Mouse (Mus musculus): ENCODE measurements around the gene Tln2. TPM values are rescaled to one million over a fixed set of nuclear protein-coding genes. Genes with fewer than 3 reads are reported as not detected.
"Not testable (repeated sequence)": the region's sequence is repeated elsewhere in the genome, so short reads cannot be mapped to it uniquely, and the experiment has no call there.

The Tln2 gene
- total RNA-seq, 1 experiment: 20.2 TPM

DNA sequence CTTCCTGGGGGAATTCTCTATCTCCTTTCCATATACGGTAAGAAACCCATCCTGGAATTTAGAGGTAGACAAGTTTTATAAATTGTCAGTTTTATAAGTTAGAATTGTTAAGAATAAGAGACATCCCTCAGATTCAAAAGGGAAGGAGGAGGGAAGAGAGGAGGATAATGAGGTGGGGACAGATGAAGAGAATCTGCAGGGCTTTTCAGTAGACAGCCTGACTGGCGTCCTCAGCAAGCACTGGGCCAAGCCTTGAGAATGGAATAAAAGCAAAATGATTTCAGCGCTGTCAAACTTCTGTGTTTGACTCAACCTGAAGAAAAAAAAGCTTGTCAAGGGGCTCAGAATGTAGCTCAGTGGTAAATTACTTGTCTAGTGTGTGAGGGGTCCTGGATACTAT is 272.7 kb downstream of the Tln2 start:
- DNase-seq (ENCODE audit: low read depth, low spot score): no peak
- Histone ChIP-seq H3K4me1 (ENCODE audit: control insufficient read depth in 2 of 2, insufficient read depth in 2 of 2, low read length in 2 of 2, poor library complexity in 1 of 2) (no peaks in the 10 kb centered on the region), H3K27ac (ENCODE audit: insufficient read depth, low read depth, low read length, poor library complexity, severe bottlenecking) (no peak overlapping the region), H3K36me3 (ENCODE audit: control insufficient read depth, insufficient read depth, low read length, poor library complexity, severe bottlenecking) (peaks cover 5% of the 10 kb centered on the region; the same call in 1 of the 2 replicates), H3K9me3 (ENCODE audit: control insufficient read depth, insufficient read depth, low read depth, low read length) (no peaks in the 10 kb centered on the region), H3K4me3 (ENCODE audit: insufficient read depth in 1 of 2, low read depth in 1 of 2, low read length in 2 of 2, poor library complexity in 1 of 2, severe bottlenecking in 1 of 2) (no peak overlapping the region), H3K9ac (ENCODE audit: insufficient read depth, low read depth, low read length, poor library complexity, severe bottlenecking) (no peak overlapping the region)
- TF ChIP-seq ZC3H11A (IDR thresholded peaks at IDR 0.05; ENCODE audit: borderline replicate concordance, low read depth, low read length) (no peak), CHD2 (IDR thresholded peaks at IDR 0.05; ENCODE audit: low read depth, low read length) (no peak), HCFC1 (IDR thresholded peaks at IDR 0.05; ENCODE audit: borderline replicate concordance, insufficient read depth, low read length) (no peak), ZNF384 (IDR thresholded peaks at IDR 0.05; ENCODE audit: low read depth, low read length) (no peak), MAFK (IDR thresholded peaks at IDR 0.05; ENCODE audit: insufficient read depth, low read depth, low read length) (no peak)
- in situ Hi-C loops (cut with MboI; ENCODE audit: low sequenced_read_pairs in 2 of 2, unreplicated experiment in 2 of 2): no loop called here

DNA sequence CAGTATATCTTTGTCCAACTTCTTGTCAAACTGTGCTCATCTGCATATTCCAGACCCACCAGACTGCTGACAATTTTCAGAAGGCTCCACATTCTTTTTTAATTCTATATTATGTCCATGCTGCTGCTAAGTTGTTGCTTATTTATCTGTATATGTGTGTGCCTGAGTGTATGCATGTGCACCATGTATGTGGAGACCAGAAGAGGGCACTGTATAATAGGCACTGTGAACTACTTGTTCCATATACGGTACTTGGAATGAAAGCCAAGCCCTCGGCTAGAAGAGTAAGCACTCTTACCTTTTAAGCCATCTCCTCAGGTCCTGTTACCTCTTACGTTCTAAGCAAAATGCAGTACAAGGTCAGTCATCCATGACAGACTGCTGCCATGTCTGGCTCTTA is 274.0 kb downstream of the Tln2 start:
- H3K9ac ChIP-seq (ENCODE audit: insufficient read depth, low read depth, low read length, poor library complexity, severe bottlenecking): no peak overlapping the region
- H3K27ac ChIP-seq (ENCODE audit: insufficient read depth, low read depth, low read length, poor library complexity, severe bottlenecking): no peak overlapping the region
- H3K9me3 ChIP-seq (ENCODE audit: control insufficient read depth, insufficient read depth, low read depth, low read length): no peaks in the 10 kb centered on the region
- TF ChIP-seq CHD2 (IDR thresholded peaks at IDR 0.05; ENCODE audit: low read depth, low read length): no peak
- no peak for TF ChIP-seq MAFK (IDR thresholded peaks at IDR 0.05; ENCODE audit: insufficient read depth, low read depth, low read length)
- no peak for TF ChIP-seq HCFC1 (IDR thresholded peaks at IDR 0.05; ENCODE audit: borderline replicate concordance, insufficient read depth, low read length)
- no peak for TF ChIP-seq ZNF384 (IDR thresholded peaks at IDR 0.05; ENCODE audit: low read depth, low read length)
- TF ChIP-seq ZC3H11A (IDR thresholded peaks at IDR 0.05; ENCODE audit: borderline replicate concordance, low read depth, low read length): no peak
- no peak overlapping the region for H3K4me3 ChIP-seq (ENCODE audit: insufficient read depth in 1 of 2, low read depth in 1 of 2, low read length in 2 of 2, poor library complexity in 1 of 2, severe bottlenecking in 1 of 2)
- no peaks in the 10 kb centered on the region for H3K4me1 ChIP-seq (ENCODE audit: control insufficient read depth in 2 of 2, insufficient read depth in 2 of 2, low read length in 2 of 2, poor library complexity in 1 of 2)
- peaks cover 5% of the 10 kb centered on the region; the same call in 1 of the 2 replicates for H3K36me3 ChIP-seq (ENCODE audit: control insufficient read depth, insufficient read depth, low read length, poor library complexity, severe bottlenecking)
- in situ Hi-C loops (cut with MboI; ENCODE audit: low sequenced_read_pairs in 2 of 2, unreplicated experiment in 2 of 2): no loop called here
- no peak for DNase-seq (ENCODE audit: low read depth, low spot score)

DNA sequence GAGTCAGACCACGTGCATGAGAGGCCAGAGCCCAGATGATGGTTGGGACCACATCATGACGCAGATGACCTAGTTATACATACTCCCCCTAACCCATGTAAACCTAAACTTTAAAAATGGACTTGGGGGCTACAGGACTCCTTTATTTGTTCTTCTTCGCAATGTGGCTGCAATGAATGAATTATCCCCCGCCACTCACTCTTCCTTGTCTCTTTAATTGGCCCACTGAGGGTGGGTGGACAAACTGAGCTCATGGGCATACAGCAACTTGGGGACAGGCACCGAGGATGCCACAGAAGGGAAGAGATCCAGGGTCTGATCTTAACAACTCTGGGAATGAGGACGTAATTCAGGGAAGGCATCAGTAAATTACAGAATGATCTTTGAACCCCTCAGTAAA is 277.7 kb downstream of the Tln2 start:
- DNase-seq (ENCODE audit: low read depth, low spot score): no peak
- TF ChIP-seq MAFK (IDR thresholded peaks at IDR 0.05; ENCODE audit: insufficient read depth, low read depth, low read length) (no peak), HCFC1 (IDR thresholded peaks at IDR 0.05; ENCODE audit: borderline replicate concordance, insufficient read depth, low read length) (no peak), ZC3H11A (IDR thresholded peaks at IDR 0.05; ENCODE audit: borderline replicate concordance, low read depth, low read length) (no peak), ZNF384 (IDR thresholded peaks at IDR 0.05; ENCODE audit: low read depth, low read length) (no peak), CHD2 (IDR thresholded peaks at IDR 0.05; ENCODE audit: low read depth, low read length) (no peak)
- Histone ChIP-seq H3K36me3 (ENCODE audit: control insufficient read depth, insufficient read depth, low read length, poor library complexity, severe bottlenecking) (peaks cover 3% of the 10 kb centered on the region; the same call in 1 of the 2 replicates), H3K4me1 (ENCODE audit: control insufficient read depth in 2 of 2, insufficient read depth in 2 of 2, low read length in 2 of 2, poor library complexity in 1 of 2) (no peaks in the 10 kb centered on the region), H3K4me3 (ENCODE audit: insufficient read depth in 1 of 2, low read depth in 1 of 2, low read length in 2 of 2, poor library complexity in 1 of 2, severe bottlenecking in 1 of 2) (no peak overlapping the region), H3K9me3 (ENCODE audit: control insufficient read depth, insufficient read depth, low read depth, low read length) (no peaks in the 10 kb centered on the region), H3K27ac (ENCODE audit: insufficient read depth, low read depth, low read length, poor library complexity, severe bottlenecking) (no peak overlapping the region), H3K9ac (ENCODE audit: insufficient read depth, low read depth, low read length, poor library complexity, severe bottlenecking) (no peak overlapping the region)
- in situ Hi-C loops (cut with MboI; ENCODE audit: low sequenced_read_pairs in 2 of 2, unreplicated experiment in 2 of 2): no loop called here

DNA sequence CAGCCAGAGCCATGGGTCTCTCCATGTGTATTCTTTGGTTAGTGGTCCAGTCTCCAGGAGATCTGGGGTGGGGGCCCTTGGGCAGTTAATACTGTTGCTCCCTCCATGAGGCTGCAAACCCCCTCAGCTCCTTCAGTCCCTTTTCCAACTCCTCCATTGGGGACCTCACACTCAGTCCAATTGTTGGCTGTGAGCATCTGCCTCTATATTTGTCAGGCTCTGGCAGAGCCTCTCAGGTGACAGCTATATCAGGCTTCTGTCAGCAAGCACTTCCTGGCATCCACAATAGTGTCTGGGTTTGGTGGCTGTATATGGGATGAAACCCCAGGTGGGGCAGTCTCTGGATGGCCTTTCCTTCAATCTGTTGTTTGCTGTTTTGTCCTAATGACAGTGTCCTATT is 279.2 kb downstream of the Tln2 start:
- H3K4me3 ChIP-seq (ENCODE audit: insufficient read depth in 1 of 2, low read depth in 1 of 2, low read length in 2 of 2, poor library complexity in 1 of 2, severe bottlenecking in 1 of 2); H3K9me3 ChIP-seq (ENCODE audit: control insufficient read depth, insufficient read depth, low read depth, low read length); H3K4me1 ChIP-seq (ENCODE audit: control insufficient read depth in 2 of 2, insufficient read depth in 2 of 2, low read length in 2 of 2, poor library complexity in 1 of 2); DNase-seq (ENCODE audit: low read depth, low spot score); H3K9ac ChIP-seq (ENCODE audit: insufficient read depth, low read depth, low read length, poor library complexity, severe bottlenecking); in situ Hi-C loops (cut with MboI; ENCODE audit: low sequenced_read_pairs in 2 of 2, unreplicated experiment in 2 of 2); H3K27ac ChIP-seq (ENCODE audit: insufficient read depth, low read depth, low read length, poor library complexity, severe bottlenecking); H3K36me3 ChIP-seq (ENCODE audit: control insufficient read depth, insufficient read depth, low read length, poor library complexity, severe bottlenecking): not testable (repeated sequence)

DNA sequence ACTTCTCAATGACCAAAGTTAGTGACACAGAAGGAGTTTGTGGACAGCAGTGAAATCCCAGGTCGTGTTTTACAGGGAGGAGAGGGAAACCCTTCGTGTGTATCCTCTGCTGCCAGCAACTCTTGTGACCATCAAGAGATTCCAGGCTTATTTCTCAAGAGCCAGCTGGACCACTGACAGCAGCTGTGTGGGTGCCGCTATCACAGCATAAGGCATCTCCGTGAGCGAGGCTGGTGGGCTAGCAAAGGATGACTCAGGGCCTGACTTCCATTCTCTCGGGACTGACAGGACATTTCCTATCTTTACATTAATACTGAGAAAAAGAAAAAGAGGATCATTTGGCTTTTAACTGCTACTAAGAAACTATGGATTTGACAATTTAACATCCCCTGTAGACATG is 283.1 kb downstream of the Tln2 start:
- DNase-seq (ENCODE audit: low read depth, low spot score): no peak
- Histone ChIP-seq H3K4me3 (ENCODE audit: insufficient read depth in 1 of 2, low read depth in 1 of 2, low read length in 2 of 2, poor library complexity in 1 of 2, severe bottlenecking in 1 of 2) (no peak overlapping the region), H3K27ac (ENCODE audit: insufficient read depth, low read depth, low read length, poor library complexity, severe bottlenecking) (no peak overlapping the region), H3K9me3 (ENCODE audit: control insufficient read depth, insufficient read depth, low read depth, low read length) (no peaks in the 10 kb centered on the region), H3K36me3 (ENCODE audit: control insufficient read depth, insufficient read depth, low read length, poor library complexity, severe bottlenecking) (peaks cover 5% of the 10 kb centered on the region; the same call in 1 of the 2 replicates), H3K4me1 (ENCODE audit: control insufficient read depth in 2 of 2, insufficient read depth in 2 of 2, low read length in 2 of 2, poor library complexity in 1 of 2) (no peaks in the 10 kb centered on the region), H3K9ac (ENCODE audit: insufficient read depth, low read depth, low read length, poor library complexity, severe bottlenecking) (no peak overlapping the region)
- TF ChIP-seq ZNF384 (IDR thresholded peaks at IDR 0.05; ENCODE audit: low read depth, low read length) (no peak), ZC3H11A (IDR thresholded peaks at IDR 0.05; ENCODE audit: borderline replicate concordance, low read depth, low read length) (no peak), HCFC1 (IDR thresholded peaks at IDR 0.05; ENCODE audit: borderline replicate concordance, insufficient read depth, low read length) (no peak), CHD2 (IDR thresholded peaks at IDR 0.05; ENCODE audit: low read depth, low read length) (no peak), MAFK (IDR thresholded peaks at IDR 0.05; ENCODE audit: insufficient read depth, low read depth, low read length) (no peak)
- in situ Hi-C loops (cut with MboI; ENCODE audit: low sequenced_read_pairs in 2 of 2, unreplicated experiment in 2 of 2): no loop called here

All from ES-E14 (cell line).